ENCODE assay signal across 11 mouse cellular contexts in genomic region chr16:22067406-22067805, GRCm38 (mm10). TPM values are rescaled to one million over a fixed set of nuclear protein-coding genes. Genes with fewer than 3 reads are reported as not detected.
A peak's percentile ranks its signal among the peaks of the same experiment; 100 is the strongest.
DNase-seq lines count a peak whose midpoint lies in the region; ATAC-seq lines count a peak whose summit lies in the region.
"Had no signal": no experiment of that assay in that cellular context is flagged by ENCODE, and none has a peak within 500 bp of the region (broad histone marks: within the 10 kb centered on the region; RNA-seq: fewer than 3 reads in every experiment).

No protein-coding gene starts in this region.

- no peaks in the 10 kb centered on the region for H3K9me3 ChIP-seq in embryonic facial prominence, embryonic 14.5 days (ENCODE audit: control insufficient read depth, low read length)
- H3K9me3 ChIP-seq in embryonic facial prominence, embryonic 10.5 days: no peaks in the 10 kb centered on the region
- H3K9me3 ChIP-seq: forebrain, embryonic 15.5 days had no signal

- peaks cover 91% of the 10 kb centered on the region for H3K36me3 ChIP-seq in embryonic facial prominence, embryonic 14.5 days (ENCODE audit: control insufficient read depth, insufficient read depth, low read length)
- peaks cover 100% of the 10 kb centered on the region for H3K36me3 ChIP-seq in embryonic facial prominence, embryonic 10.5 days (replicated peaks)

- 82% methylated on average over 8 of the region's 8 CpGs for WGBS in embryonic facial prominence, embryonic 14.5 days
- 96% methylated on average over 8 of the region's 8 CpGs for WGBS in embryonic facial prominence, embryonic 10.5 days

- peak; percentile 66; the same call in 1 of the 2 replicates for ATAC-seq in embryonic facial prominence, embryonic 14.5 days (ENCODE audit: low read depth)
- ATAC-seq: forebrain, embryonic 15.5 days; hindbrain, postnatal 0 days had no signal

- no peak overlapping the region for H3K27ac ChIP-seq in embryonic facial prominence, embryonic 14.5 days (replicated peaks; ENCODE audit: low read depth, low read length)
- no peak overlapping the region for H3K27ac ChIP-seq in embryonic facial prominence, embryonic 10.5 days (replicated peaks)
- H3K27ac ChIP-seq: forebrain, embryonic 15.5 days; hindbrain, postnatal 0 days had no signal

- H3K4me2 ChIP-seq in embryonic facial prominence, embryonic 14.5 days (ENCODE audit: low read depth, low read length): no peak overlapping the region
- H3K4me2 ChIP-seq: forebrain, embryonic 15.5 days had no signal

- intact Hi-C loops in heart, postnatal 36 days (cut with DNase I): no loop called here

- H3K27me3 ChIP-seq in embryonic facial prominence, embryonic 14.5 days (replicated peaks; ENCODE audit: control insufficient read depth, insufficient read depth, low read length): no peaks in the 10 kb centered on the region
- H3K27me3 ChIP-seq in embryonic facial prominence, embryonic 10.5 days (replicated peaks; ENCODE audit: low read depth, poor library complexity, severe bottlenecking): no peaks in the 10 kb centered on the region
- H3K27me3 ChIP-seq: forebrain, embryonic 15.5 days had no signal

- H3K4me1 ChIP-seq in embryonic facial prominence, embryonic 14.5 days (ENCODE audit: control insufficient read depth, insufficient read depth, low read length): no peaks in the 10 kb centered on the region
- no peaks in the 10 kb centered on the region for H3K4me1 ChIP-seq in embryonic facial prominence, embryonic 10.5 days
- H3K4me1 ChIP-seq: forebrain, embryonic 15.5 days had no signal

- DNase-seq in embryonic facial prominence, embryonic 14.5 days (ENCODE audit: low spot score): peak; percentile 74
- DNase-seq in embryonic facial prominence, embryonic 10.5 days (ENCODE audit: low spot score): no peak
- peak; percentile 95 for DNase-seq in adipocyte (ENCODE audit: low spot score)
- peak; percentile 31 to 32 for DNase-seq in heart, postnatal 36 days
- DNase-seq in lung, postnatal 4 days: peak; percentile 29 to 79
- no peak for DNase-seq in ovary, adult 18-20 months (ENCODE audit: low spot score)
- no peak for DNase-seq in frontal cortex, postnatal 36 days (ENCODE audit: low spot score in 2 of 2)
- no peak for DNase-seq in neural tube, embryonic 10.5 days (ENCODE audit: extremely low spot score, low spot score)
- DNase-seq: cerebellum, postnatal 10 days had no signal

- H3K9ac ChIP-seq in embryonic facial prominence, embryonic 14.5 days (ENCODE audit: low read depth, low read length): no peak overlapping the region
- H3K9ac ChIP-seq: forebrain, embryonic 15.5 days had no signal

- no peak overlapping the region for H3K4me3 ChIP-seq in embryonic facial prominence, embryonic 14.5 days (ENCODE audit: low read depth, low read length)
- H3K4me3 ChIP-seq in embryonic facial prominence, embryonic 10.5 days: no peak overlapping the region
- H3K4me3 ChIP-seq: forebrain, embryonic 15.5 days had no signal

RNA-seq across cellular contexts. Expression of gene Senp2, which starts 58.1 kb away (rescaled TPM):
- polyA plus RNA-seq in embryonic facial prominence, embryonic 14.5 days (2014; fragmentation: Nextera tagmentation; extraction: Ambion mirVana): 44.4 and 47.3 TPM in 2 replicates
- 69.1 and 69.8 TPM in 2 replicates for polyA plus RNA-seq in embryonic facial prominence, embryonic 10.5 days (2016; fragmentation: Nextera tagmentation; extraction: Ambion mirVana)
- 10 to 100 TPM; 19.8 to 19.9 TPM for total RNA-seq in heart, postnatal 36 days (2021)

Comparison
In these comparisons a context has a peak if more than half of its experiments do, and no peak if none do; other contexts are left out.
1. DNase-seq: peak in embryonic facial prominence, embryonic 14.5 days (single experiment), adipocyte (single experiment), heart, postnatal 36 days (2 of 2) and lung, postnatal 4 days (2 of 2); none in embryonic facial prominence, embryonic 10.5 days (single experiment), ovary, adult 18-20 months (single experiment), frontal cortex, postnatal 36 days (0 of 2) and neural tube, embryonic 10.5 days (single experiment).